Mouse (Mus musculus) thymus, adult 2 months (tissue): Measurements from ENCODE around the gene Gprc5d.

Source experiments
- CTCF ChIP-seq: fragments of 200-500 bp; IDR thresholded peaks from 2 replicates; pipeline ENCODE4 v1.5.1; 2012; ENCODE audit warnings: mild to moderate bottlenecking, control low read depth, low read length, moderate library complexity, borderline replicate concordance; ENCODE audit not compliant: control insufficient read depth, poor library complexity, insufficient read depth; ENCODE audit errors: extremely low read depth
- POLR2A ChIP-seq: fragments of 200-500 bp; IDR thresholded peaks from 2 replicates; pipeline ENCODE4 v1.6.1; 2012; ENCODE audit warnings: mild to moderate bottlenecking, low read length, control low read depth, moderate library complexity; ENCODE audit not compliant: control insufficient read depth, poor library complexity, insufficient read depth; ENCODE audit errors: extremely low read depth

- TF ChIP-seq CTCF (no peak), POLR2A (no peak)
These were observed 35.6 kb upstream of the Gprc5d start for GRCm38 (mm10) chr6:135153719-135154118.
